Mouse (Mus musculus) ES-Bruce4 (cell line): ENCODE results near the gene Aoc3.

Experiments
- EP300 ChIP-seq: IDR thresholded peaks from 2 replicates; pipeline ENCODE4 v1.6.1; 2011; ENCODE audit warnings: low read depth, low read length; ENCODE audit not compliant: insufficient read depth
- POLR2A ChIP-seq: IDR thresholded peaks from one replicate; pipeline ENCODE4 v1.8.1; 2011; ENCODE audit warnings: low read length; ENCODE audit not compliant: insufficient read depth

- no peak for TF ChIP-seq EP300
- no peak for TF ChIP-seq POLR2A
These were observed 29.4 kb downstream of the Aoc3 start for GRCm38 (mm10) chr11:101359776-101360175.
